Mouse (Mus musculus) lung, embryonic 15.5 days (tissue): ENCODE results near the gene Rnf157. TPM values are rescaled to one million over a fixed set of nuclear protein-coding genes. Genes with fewer than 3 reads are reported as not detected.
"Not testable (repeated sequence)": the region's sequence is repeated elsewhere in the genome, so short reads cannot be mapped to it uniquely, and the experiment has no call there.

Experiments
- ATAC-seq: fragments of 200-750 bp; cut with Nextera tagmentation; 2 replicates; pipeline ENCODE4 v1.8.0; 2017; ENCODE audit warnings: moderate number of reproducible peaks, borderline replicate concordance; ENCODE audit not compliant: low FRiP score, low TSS enrichment; ENCODE audit errors: extremely low read depth
- H3K27ac ChIP-seq: fragments of 300-500 bp; sonication (generic); 2 replicates; pipeline ENCODE4 v1.5.1; 2015; ENCODE audit warnings: moderate library complexity, mild to moderate bottlenecking, inconsistent platforms
- H3K27me3 ChIP-seq: fragments of 300-500 bp; sonication (generic); 2 replicates; pipeline ENCODE4 v1.6.1; 2015; ENCODE audit warnings: inconsistent platforms
- H3K36me3 ChIP-seq: fragments of 300-500 bp; sonication (generic); 2 replicates; pipeline ENCODE4 v1.6.1; 2015; ENCODE audit warnings: inconsistent platforms
- H3K4me1 ChIP-seq: fragments of 300-500 bp; sonication (generic); 2 replicates; pipeline ENCODE4 v1.6.1; 2015; ENCODE audit warnings: inconsistent platforms
- H3K4me2 ChIP-seq: fragments of 300-500 bp; sonication (generic); 2 replicates; pipeline ENCODE4 v1.6.1; 2015; ENCODE audit warnings: inconsistent platforms, mild to moderate bottlenecking, moderate library complexity
- H3K4me3 ChIP-seq: fragments of 300-500 bp; sonication (generic); 2 replicates; pipeline ENCODE4 v1.5.1; 2015; ENCODE audit warnings: mild to moderate bottlenecking, inconsistent platforms
- H3K9ac ChIP-seq: fragments of 300-500 bp; sonication (generic); 2 replicates; pipeline ENCODE4 v1.6.1; 2015; ENCODE audit warnings: inconsistent platforms
- H3K9me3 ChIP-seq: fragments of 300-500 bp; sonication (generic); 2 replicates; pipeline ENCODE4 v1.6.1; 2016; ENCODE audit warnings: inconsistent platforms
- WGBS: fragments of 180-500 bp; shearing (Covaris S2); methylation state at CpG from one replicate; pipeline ENCODE4 v1.1.7; 2015; 5-methylcytosine and 5-hydroxymethylcytosine counted together
- polyA plus RNA-seq: library from polyadenylated mRNA; unstranded; fragments of >200 nt; fragmentation: Nextera tagmentation; extraction: Ambion mirVana; gene quantifications from 2 replicates; pipeline ENCODE4 v1.2.1, GENCODE M21; 2015

The Rnf157 gene
- polyA plus RNA-seq, 1 experiment from 2014 or later, result 11.4 TPM

DNA sequence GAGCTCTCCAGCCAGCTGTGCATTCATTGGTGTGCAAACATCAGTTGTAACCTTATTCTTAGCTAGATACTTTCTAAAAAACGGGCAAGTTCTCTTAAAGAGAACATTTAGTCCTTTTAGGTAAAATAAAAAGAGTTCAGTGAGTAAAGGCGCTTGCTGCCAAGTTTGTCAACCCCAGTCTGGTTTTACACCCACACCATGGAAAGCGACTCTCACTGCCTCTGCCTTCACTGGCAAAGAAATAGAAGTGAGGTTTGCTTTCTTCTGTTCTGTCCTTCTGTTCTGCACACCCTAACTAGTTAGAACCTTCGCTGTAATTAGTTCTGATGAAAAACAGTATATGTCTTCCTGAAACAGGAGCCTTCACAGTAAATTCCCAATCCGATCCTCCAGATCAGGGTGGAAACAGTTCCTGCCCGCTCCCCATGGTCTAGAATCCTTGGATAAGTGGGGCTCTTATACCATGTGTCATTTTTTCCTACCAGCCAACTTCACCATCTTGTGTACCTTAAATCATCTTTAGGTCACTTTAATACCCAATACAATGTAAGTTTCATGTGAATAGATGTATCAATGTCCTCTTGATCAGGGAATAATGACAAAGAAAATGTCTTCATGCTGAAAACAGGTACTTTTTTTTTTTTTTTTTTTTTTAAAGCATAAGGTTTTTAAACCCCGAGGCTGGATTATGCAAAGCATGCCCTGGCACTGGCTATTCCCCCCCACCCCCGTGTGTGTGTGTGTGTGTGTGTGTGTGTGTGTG is 19.9 kb upstream of the Rnf157 start:
- peak overlapping the region; percentile 44; the same call in 1 of the 2 replicates for H3K4me2 ChIP-seq
- peaks cover 14% of the 10 kb centered on the region for H3K36me3 ChIP-seq
- H3K9ac ChIP-seq, result no peak overlapping the region
- 0 out of 2 replicates have a peak, but pooled peaks cover 3% of the 10 kb centered on the region for H3K27me3 ChIP-seq
- H3K27ac ChIP-seq, result no peak overlapping the region
- H3K9me3 ChIP-seq, result no peaks in the 10 kb centered on the region
- 56% methylated on average over 8 of the region's 8 CpGs for WGBS
- no peak overlapping the region for H3K4me3 ChIP-seq
- peaks cover 54% of the 10 kb centered on the region for H3K4me1 ChIP-seq
- ATAC-seq, result no peak

DNA sequence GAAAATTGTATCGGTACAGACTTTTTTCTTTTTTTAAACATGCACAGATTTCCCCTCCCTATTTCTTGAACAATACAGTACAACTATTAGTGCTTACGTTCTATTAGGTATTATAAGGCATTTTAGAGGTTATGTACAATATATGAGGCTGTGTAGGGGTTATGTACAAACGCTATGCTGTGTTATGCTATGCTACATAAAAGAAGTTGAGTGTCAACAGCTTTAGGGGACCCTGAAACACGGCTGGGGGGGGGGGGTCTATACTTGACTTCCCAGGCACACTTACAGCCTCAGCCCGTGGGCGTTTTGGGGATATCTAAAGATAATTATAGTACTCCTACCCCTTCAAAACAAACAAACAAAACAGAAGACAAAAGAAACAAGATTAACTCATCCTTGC is 19.3 kb upstream of the Rnf157 start:
- 47% methylated on average over 6 of the region's 6 CpGs for WGBS
- H3K27ac ChIP-seq, result peak overlapping the region; percentile 45; the same call in 1 of the 2 replicates
- H3K9me3 ChIP-seq, result no peaks in the 10 kb centered on the region

DNA sequence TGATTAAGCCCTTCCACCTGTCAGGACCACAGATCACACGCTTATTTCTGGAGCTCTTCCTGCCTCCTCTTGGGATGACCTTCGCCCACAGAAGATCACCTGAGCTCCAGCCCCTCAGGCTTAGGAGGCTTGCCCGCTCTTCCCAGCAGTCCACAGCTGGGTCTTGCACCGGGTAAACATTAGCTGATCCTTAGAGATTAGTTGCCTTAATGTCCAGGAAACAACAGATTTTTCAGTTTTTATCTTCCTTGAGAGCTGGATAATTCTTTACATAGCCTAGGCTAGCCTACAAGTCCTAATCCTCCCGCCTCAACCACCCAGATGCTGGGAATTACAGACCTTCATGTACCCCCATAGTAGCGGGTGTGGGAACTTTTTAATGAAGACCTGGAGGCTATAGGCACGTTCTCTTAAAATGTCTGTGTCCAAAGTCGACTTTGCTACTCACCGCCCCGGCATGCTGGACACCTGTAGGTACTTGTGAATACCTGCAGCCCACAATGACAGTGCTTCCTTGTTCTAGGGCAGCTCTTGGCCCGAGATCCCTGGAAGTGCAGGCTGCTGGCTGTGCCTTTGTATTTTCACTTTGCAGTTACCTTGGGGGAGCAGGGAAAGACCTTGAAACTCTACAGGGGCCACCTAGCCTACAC is 18.7 kb upstream of the Rnf157 start:
- Histone ChIP-seq H3K4me3 (no peak overlapping the region), H3K9me3 (no peaks in the 10 kb centered on the region), H3K27me3 (0 out of 2 replicates have a peak, but pooled peaks cover 3% of the 10 kb centered on the region), H3K9ac (no peak overlapping the region), H3K36me3 (peaks cover 2% of the 10 kb centered on the region; the same call in 1 of the 2 replicates), H3K4me1 (peaks cover 43% of the 10 kb centered on the region), H3K4me2 (peak overlapping the region; percentile 34), H3K27ac (peak overlapping the region; percentile 45)
- no peak for ATAC-seq
- WGBS, result 36% methylated on average over 11 of the region's 11 CpGs

More for the DNA sequence above, 19.3 kb upstream of the Rnf157 start:
- no peak overlapping the region for H3K4me2 ChIP-seq
- H3K4me3 ChIP-seq, result no peak overlapping the region
- H3K27me3 ChIP-seq, result 0 out of 2 replicates have a peak, but pooled peaks cover 3% of the 10 kb centered on the region
- no peak for ATAC-seq
- H3K9ac ChIP-seq, result no peak overlapping the region
- H3K36me3 ChIP-seq, result peaks cover 8% of the 10 kb centered on the region; the same call in 1 of the 2 replicates
- peaks cover 49% of the 10 kb centered on the region for H3K4me1 ChIP-seq

DNA sequence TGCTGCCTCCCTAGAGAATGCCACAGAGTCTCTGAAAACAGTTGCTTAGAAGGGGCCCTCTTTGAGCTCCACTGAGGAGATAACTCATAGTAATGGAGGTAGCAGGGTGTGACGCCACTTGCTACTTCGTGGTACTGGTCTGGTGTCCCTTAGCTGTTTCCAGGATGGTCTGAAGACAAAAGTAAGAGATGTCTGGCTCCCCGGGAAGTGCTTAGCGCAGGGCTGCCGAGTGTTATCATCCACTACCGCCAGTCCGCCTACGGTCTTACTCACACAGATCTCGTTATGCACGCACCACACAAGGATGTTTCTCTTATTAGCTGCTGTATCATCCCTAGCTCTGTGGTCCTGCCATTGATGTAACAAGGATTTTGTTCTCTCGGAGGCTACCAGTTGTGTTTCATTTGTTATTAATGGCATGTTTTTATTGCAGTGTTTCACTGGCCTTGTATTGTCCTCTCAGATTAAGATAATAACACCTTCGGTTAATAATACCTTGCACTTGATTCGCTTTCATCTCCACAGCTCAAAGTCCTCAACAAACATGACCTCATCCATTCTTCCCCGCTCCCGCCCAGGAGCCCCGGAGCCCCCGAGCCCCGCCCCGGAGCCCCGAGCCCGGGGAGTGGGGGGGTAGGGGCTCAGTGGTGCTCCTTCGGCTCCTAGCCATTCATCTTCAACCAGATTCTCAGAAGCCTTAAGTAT is 18.0 kb upstream of the Rnf157 start:
- 0 out of 2 replicates have a peak, but pooled peaks cover 3% of the 10 kb centered on the region for H3K27me3 ChIP-seq
- H3K9ac ChIP-seq, result no peak overlapping the region
- no peak overlapping the region for H3K4me3 ChIP-seq
- peaks cover 37% of the 10 kb centered on the region for H3K4me1 ChIP-seq
- peak overlapping the region; percentile 34 for H3K4me2 ChIP-seq
- H3K36me3 ChIP-seq, result no peaks in the 10 kb centered on the region; the same call in 1 of the 2 replicates
- H3K27ac ChIP-seq, result 0 out of 2 replicates have a peak overlapping the region, but pooled peaks have one; percentile 45
- H3K9me3 ChIP-seq, result no peaks in the 10 kb centered on the region
- 24% methylated on average over 22 of the region's 22 CpGs for WGBS
- ATAC-seq, result no peak

DNA sequence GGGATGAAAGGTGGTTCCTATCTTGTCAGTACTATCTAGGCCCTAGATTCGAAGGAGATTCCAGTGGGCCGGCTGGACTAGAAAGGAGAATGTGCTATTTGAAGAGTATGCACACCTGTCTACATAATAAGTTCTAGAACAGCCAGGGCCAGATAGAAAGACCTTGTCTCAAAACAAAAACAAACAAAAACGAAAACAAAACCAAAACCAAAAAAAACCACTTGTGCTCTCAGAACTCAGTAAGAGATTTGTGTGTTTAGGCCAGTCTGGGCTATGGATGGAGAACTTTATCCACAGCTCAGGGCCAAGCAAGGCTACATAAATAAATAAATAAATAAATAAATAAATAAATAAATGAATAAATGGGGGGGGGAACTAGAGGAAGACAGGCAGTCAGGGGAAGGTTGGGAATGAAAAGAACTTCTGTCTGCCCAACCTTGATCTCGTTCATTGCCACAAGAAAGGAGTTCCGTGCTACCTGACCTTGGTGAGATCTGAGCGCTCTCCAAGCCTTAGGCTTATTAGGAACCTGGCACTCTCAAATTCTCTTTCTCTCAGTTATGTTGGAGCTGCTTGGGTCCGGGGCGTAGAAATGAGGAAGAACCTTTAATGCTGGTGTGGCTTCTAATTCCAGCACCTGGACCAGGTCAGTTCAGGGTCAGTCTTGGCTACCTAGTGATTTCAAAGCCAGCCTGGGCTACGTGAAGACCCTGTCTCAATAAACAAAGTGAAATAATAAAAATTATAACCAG is 17.2 kb upstream of the Rnf157 start:
- 0 out of 2 replicates have a peak, but pooled peaks cover 3% of the 10 kb centered on the region for H3K27me3 ChIP-seq
- 0 out of 2 replicates have a peak overlapping the region, but pooled peaks have one; percentile 19 for H3K27ac ChIP-seq
- no peak overlapping the region for H3K4me2 ChIP-seq
- ATAC-seq, result no peak
- whole genome bisulfite sequencing, result 78% methylated on average over 9 of the region's 9 CpGs
- no peak overlapping the region for H3K9ac ChIP-seq
- peaks cover 31% of the 10 kb centered on the region for H3K4me1 ChIP-seq
- H3K9me3 ChIP-seq, result no peaks in the 10 kb centered on the region
- no peaks in the 10 kb centered on the region for H3K36me3 ChIP-seq
- no peak overlapping the region for H3K4me3 ChIP-seq

DNA sequence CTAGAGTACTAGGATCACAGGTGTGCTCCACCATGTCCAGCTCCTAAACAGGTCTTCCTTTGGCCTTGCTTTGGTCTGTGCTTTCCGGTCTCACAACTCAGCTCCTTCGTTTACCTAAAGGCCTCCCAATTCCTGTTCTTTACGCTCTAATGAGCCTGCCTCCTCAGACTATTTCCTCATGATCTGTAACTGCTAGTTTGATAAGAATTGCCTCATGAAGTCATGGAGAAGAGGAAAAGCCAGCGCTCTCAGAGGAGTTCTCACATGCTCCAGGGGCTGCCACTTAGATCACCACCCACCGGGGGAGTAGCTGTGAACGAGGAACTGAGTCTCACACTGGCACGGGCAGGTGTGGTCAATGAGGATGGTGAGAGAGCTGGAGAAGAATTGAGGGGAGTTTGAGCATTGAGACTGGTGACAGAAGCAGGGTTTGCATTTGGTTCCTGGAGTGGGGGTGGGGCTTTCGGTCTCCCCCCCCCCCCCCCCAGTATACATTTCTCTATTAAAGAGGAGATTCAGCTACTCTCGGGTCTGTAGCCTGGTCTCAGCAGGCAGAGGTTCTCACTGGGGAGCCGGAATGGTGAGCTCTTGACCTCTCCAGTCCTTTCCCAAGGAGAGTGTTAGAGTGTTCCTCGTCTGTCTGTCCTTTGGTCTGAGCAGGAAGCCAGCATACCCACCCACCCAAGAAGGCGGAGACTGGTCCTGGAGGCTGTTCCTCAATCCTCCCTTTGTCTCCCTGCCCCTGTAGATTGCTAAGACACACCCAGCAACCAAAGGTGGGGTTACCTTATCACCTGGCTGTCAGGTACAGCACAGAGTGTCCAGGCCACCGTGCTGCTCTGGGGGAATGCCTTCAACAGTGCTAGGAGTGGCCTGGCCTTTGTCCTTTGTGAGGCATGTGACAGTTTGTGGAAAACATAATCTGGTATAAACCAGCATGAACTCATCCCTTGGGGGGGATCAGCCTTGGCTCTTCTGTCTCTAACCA is 16.3 kb upstream of the Rnf157 start:
- H3K4me2 ChIP-seq, result peak overlapping the region; percentile 17; the same call in 1 of the 2 replicates
- 32% methylated on average over 13 of the region's 13 CpGs for WGBS
- H3K9me3 ChIP-seq, result no peaks in the 10 kb centered on the region
- H3K36me3 ChIP-seq, result no peaks in the 10 kb centered on the region
- H3K27me3 ChIP-seq, result 0 out of 2 replicates have a peak, but pooled peaks cover 3% of the 10 kb centered on the region
- peaks cover 34% of the 10 kb centered on the region for H3K4me1 ChIP-seq
- no peak for ATAC-seq
- H3K9ac ChIP-seq, result no peak overlapping the region
- H3K27ac ChIP-seq, result peak overlapping the region; percentile 50; the same call in 1 of the 2 replicates
- no peak overlapping the region for H3K4me3 ChIP-seq

DNA sequence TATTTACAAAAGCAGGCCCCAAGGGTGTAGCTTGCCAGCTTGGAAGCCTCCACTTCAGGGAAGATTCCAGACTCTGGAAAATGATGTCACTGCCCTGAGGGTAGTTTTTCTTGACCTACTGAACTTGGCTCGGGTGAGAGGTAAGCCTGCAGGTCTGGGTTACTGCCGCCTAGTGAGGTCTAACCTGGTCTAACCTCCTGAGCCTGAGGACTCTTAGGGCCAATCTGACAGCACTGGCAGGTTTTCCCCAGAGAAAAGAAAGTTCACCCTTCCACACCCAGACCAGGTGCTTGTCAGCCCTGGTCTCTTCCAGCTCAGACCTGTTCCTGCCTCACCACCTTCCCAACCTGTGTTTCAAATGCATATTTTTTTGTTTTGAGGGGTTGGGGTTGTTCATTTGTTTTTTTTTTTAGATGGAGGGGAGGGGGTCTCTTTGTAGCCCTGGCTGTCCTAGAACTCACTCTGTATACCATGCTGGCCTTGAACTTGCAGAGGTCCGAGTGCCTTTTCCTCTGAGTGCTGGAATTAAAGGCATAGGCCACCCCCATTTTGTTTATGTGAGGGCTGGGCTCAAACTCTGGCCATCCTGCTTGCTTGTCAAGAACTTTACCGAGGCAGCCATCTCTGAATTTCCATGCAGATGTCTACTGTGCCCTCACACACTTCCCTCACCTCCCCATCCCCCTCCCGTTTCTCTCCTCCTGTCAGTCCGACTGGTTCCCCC is 14.2 kb upstream of the Rnf157 start:
- Histone ChIP-seq H3K36me3 (no peaks in the 10 kb centered on the region), H3K4me1 (peaks cover 21% of the 10 kb centered on the region), H3K27me3 (0 out of 2 replicates have a peak, but pooled peaks cover 3% of the 10 kb centered on the region), H3K4me2 (no peak overlapping the region), H3K4me3 (no peak overlapping the region), H3K9ac (no peak overlapping the region), H3K27ac (no peak overlapping the region), H3K9me3 (no peaks in the 10 kb centered on the region)
- ATAC-seq, result no peak
- 58% methylated on average over 6 of the region's 6 CpGs for WGBS

DNA sequence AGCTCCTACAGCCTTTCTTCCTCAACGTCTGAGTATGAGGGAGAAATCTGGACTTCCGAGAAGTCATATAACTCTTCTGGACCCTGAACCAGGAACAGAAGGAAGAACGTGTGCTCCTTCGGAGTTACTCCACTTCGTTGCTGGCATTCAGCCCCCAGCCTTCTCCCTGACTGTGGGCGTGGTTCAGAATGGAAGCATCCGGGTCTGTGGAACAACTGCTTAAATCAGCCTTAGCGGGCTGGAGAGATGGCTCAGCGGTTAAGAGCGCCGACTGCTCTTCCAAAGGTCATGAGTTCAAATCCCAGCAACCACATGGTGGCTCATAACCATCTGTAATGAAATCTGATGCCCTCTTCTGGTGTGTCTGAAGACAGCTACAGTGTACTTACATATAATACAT is 13.5 kb upstream of the Rnf157 start:
- not testable (repeated sequence) for H3K27me3 ChIP-seq, H3K9me3 ChIP-seq, H3K9ac ChIP-seq, H3K4me3 ChIP-seq, H3K36me3 ChIP-seq, H3K4me2 ChIP-seq, ATAC-seq, H3K27ac ChIP-seq
- WGBS, result 79% methylated on average over 11 of the region's 11 CpGs
- H3K4me1 ChIP-seq, result peaks cover 19% of the 10 kb centered on the region

DNA sequence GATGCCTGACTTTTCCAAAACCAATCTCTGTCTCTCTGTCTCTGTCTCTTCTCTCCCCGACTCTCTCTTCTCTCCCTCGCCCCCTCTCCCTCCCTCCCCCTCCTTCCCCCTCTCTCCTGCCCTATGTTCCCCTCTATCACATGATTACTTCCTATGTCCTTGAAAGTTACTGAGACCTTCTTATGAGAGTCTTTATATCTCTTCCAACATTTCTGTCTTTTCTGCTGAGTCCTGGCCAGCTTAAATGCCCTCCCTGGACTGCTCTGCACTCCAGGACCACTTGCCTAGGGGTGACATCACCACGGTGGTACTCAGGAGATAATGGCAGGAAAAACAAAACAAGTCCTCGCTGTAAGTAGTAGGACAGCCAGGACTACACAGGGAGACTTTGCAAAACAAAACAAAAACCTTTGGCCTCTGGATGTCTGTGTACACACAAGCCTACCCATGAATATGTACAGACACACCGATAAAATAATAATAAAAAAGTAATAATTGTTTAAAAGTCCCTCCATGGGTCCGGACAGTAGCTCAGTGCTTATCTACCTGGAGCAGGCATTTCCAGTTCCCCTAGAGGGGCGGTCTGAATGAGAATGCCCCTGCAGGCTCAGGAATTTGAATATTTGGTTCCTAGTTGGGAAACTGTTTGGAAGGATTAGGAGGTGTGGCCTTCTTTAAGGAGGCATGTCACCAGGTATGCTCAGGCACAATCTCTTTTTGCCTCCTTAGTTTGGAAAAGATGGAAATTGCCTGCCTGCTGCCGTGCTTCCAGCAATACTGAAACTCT is 12.0 kb upstream of the Rnf157 start:
- H3K27me3 ChIP-seq, result no peaks in the 10 kb centered on the region
- no peak overlapping the region for H3K9ac ChIP-seq
- no peak for ATAC-seq
- H3K4me2 ChIP-seq, result no peak overlapping the region
- no peak overlapping the region for H3K27ac ChIP-seq
- H3K4me3 ChIP-seq, result no peak overlapping the region
- peaks cover 12% of the 10 kb centered on the region for H3K4me1 ChIP-seq
- no peaks in the 10 kb centered on the region for H3K36me3 ChIP-seq
- no peaks in the 10 kb centered on the region for H3K9me3 ChIP-seq
- WGBS, result 38% methylated on average over 8 of the region's 8 CpGs
